Mouse (Mus musculus) frontal cortex, adult 2 months (tissue): ENCODE measurements around the gene Krtap4-1. TPM values are rescaled to one million over a fixed set of nuclear protein-coding genes. Genes with fewer than 3 reads are reported as not detected.

Experiments
- DNase-seq, 2 experiments: peaks; one replicate each; pipeline ENCODE4 v3.0.0; 2022; ENCODE audit warnings: low spot score in 1 of 2; ENCODE audit errors: extremely low spot score in 1 of 2
- polyA plus RNA-seq: library from polyadenylated mRNA; depleted of rRNA; stranded (reverse); fragments of >200 nt; gene quantifications from 2 replicates; pipeline ENCODE4 v1.2.3, GENCODE M21; 2012; rRNA removed

The Krtap4-1 gene
- polyA plus RNA-seq, 1 experiment, result not detected

- DNase-seq, result no peak
Observed at GRCm38 (mm10) chr11:99590981-99591380, 37.1 kb downstream of the Krtap4-1 start, which contains the start of gene Krtap1-3. Krtap1-3 (minus strand) TSS chr11:99591339.

- DNase-seq, result peak in 1 of 2 experiments; percentile 42
Observed at GRCm38 (mm10) chr11:99585096-99585495, 42.9 kb downstream of the Krtap4-1 start.

DNA sequence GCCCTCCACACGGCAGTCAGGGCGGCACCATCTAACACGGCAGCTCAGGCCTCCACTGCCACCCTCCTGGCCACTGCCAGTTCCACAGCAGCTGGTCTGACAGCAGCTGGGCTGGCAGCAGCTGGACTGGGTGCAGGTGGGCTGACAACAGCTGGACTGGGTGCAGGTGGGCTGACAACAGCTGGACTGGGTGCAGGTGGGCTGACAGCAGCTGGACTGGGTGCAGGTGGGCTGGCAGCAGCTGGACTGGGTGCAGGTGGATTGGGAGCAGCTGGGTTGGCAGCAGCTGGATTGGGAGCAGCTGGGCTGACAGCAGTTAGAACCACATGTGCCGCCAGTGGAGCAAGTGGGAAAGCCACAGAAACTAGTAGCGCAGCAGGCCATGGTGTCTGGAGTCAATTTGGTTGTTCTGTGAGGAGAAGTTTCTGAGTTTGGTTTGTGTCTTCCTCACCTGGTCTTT, 44.8 kb downstream of the Krtap4-1 start, which contains the start of gene Krtap1-4:
TSS of gene Krtap1-4 (minus strand) at position 410 of the 460 bp plus-strand sequence.
- DNase-seq, result no peak

GRCm38 (mm10) chr11:99581564-99581963, 46.5 kb downstream of the Krtap4-1 start:
- DNase-seq, result peak in 1 of 2 experiments; percentile 51

GRCm38 (mm10) chr11:99581051-99581450, 47.0 kb downstream of the Krtap4-1 start:
- no peak for DNase-seq

DNA sequence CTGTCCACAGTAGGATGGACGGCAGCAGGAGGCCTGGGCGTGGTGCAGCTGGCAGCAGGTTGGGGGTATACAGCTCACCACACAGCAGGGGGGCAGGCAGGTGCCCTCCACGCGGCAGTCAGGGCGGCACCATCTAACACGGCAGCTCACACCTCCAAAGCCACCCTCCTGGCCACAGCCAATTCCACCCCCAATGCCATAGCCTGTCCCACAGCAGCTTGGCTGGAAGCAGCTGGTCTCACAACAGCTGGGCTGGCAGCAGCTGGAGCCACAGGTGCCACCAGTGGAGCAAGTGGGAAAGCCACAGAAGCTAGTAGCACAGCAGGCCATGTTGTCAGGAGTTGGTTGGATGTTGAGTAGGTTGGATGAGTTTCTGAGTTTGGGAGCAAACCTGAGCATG, 47.4 kb downstream of the Krtap4-1 start, which contains the start of gene Krtap1-5:
TSS of gene Krtap1-5 (minus strand) at position 381 of the 400 bp plus-strand sequence.
- DNase-seq, result no peak

Other genes starting within 250 kb of the Krtap4-1 start
- 9.3 and 11.7 TPM in 2 replicates for gene Krt10, start 238.9 kb downstream of the Krtap4-1 start, polyA plus RNA-seq
- gene Krt12, start 206.0 kb downstream of the Krtap4-1 start, polyA plus RNA-seq, result 6.7 and 9.7 TPM in 2 replicates
- gene Krt20, start 190.1 kb downstream of the Krtap4-1 start, polyA plus RNA-seq, result 0.08 TPM in 2 replicates
- 0.15 TPM in 1 of 2 replicates, not detected in the other for gene Krt23, start 135.1 kb downstream of the Krtap4-1 start, polyA plus RNA-seq
- not detected in 2 replicates for gene Krt39, start 106.9 kb downstream of the Krtap4-1 start, polyA plus RNA-seq
- 0.08 TPM in 1 of 2 replicates, not detected in the other for gene Krt40, start 85.1 kb downstream of the Krtap4-1 start, polyA plus RNA-seq
- gene Krtap3-3, start 77.4 kb downstream of the Krtap4-1 start, polyA plus RNA-seq, result not detected in 2 replicates
- gene Krtap3-2, start 71.4 kb downstream of the Krtap4-1 start, polyA plus RNA-seq, result not detected in 2 replicates
- not detected in 2 replicates for gene Gm11939, start 68.8 kb downstream of the Krtap4-1 start, polyA plus RNA-seq
- gene Krtap3-1, start 61.6 kb downstream of the Krtap4-1 start, polyA plus RNA-seq, result not detected in 2 replicates
- gene Krtap1-5, start 47.2 kb downstream of the Krtap4-1 start, polyA plus RNA-seq, result not detected in 2 replicates
- not detected in 2 replicates for gene Krtap1-4, start 44.6 kb downstream of the Krtap4-1 start, polyA plus RNA-seq
- not detected in 2 replicates for gene Krtap1-3, start 36.9 kb downstream of the Krtap4-1 start, polyA plus RNA-seq
- gene Krtap9-3, start 30.1 kb downstream of the Krtap4-1 start, polyA plus RNA-seq, result not detected in 2 replicates
- not detected in 2 replicates for gene Gm11938, start 24.9 kb downstream of the Krtap4-1 start, polyA plus RNA-seq
- gene Gm11937, start 18.0 kb downstream of the Krtap4-1 start, polyA plus RNA-seq, result not detected in 2 replicates
- not detected in 2 replicates for gene Krtap2-4, start 13.4 kb downstream of the Krtap4-1 start, polyA plus RNA-seq
- gene Gm11562, start 7.8 kb downstream of the Krtap4-1 start, polyA plus RNA-seq, result not detected in 2 replicates
- not detected in 2 replicates for gene Krtap4-2, start 6.8 kb upstream of the Krtap4-1 start, polyA plus RNA-seq
- not detected in 2 replicates for gene Krtap4-7, start 15.9 kb upstream of the Krtap4-1 start, polyA plus RNA-seq
- gene Gm11555, start 22.0 kb upstream of the Krtap4-1 start, polyA plus RNA-seq, result not detected in 2 replicates
- not detected in 2 replicates for gene Gm11563, start 30.7 kb upstream of the Krtap4-1 start, polyA plus RNA-seq
- gene Krtap4-6, start 37.7 kb upstream of the Krtap4-1 start, polyA plus RNA-seq, result not detected in 2 replicates
- gene Gm14190, start 62.5 kb upstream of the Krtap4-1 start, polyA plus RNA-seq, result not detected in 2 replicates
- not detected in 2 replicates for gene Gm14180, start 106.1 kb upstream of the Krtap4-1 start, polyA plus RNA-seq
- gene Gm11595, start 144.7 kb upstream of the Krtap4-1 start, polyA plus RNA-seq, result not detected in 2 replicates
- gene Krtap4-8, start 152.5 kb upstream of the Krtap4-1 start, polyA plus RNA-seq, result not detected in 2 replicates
- gene Krtap4-9, start 157.0 kb upstream of the Krtap4-1 start, polyA plus RNA-seq, result not detected in 2 replicates
- not detected in 2 replicates for gene Gm11596, start 165.2 kb upstream of the Krtap4-1 start, polyA plus RNA-seq
- gene Gm11569, start 170.7 kb upstream of the Krtap4-1 start, polyA plus RNA-seq, result not detected in 2 replicates
- not detected in 2 replicates for gene Gm11554, start 176.2 kb upstream of the Krtap4-1 start, polyA plus RNA-seq
- gene Krtap4-13, start 181.7 kb upstream of the Krtap4-1 start, polyA plus RNA-seq, result not detected in 2 replicates
- gene Gm11564, start 187.4 kb upstream of the Krtap4-1 start, polyA plus RNA-seq, result not detected in 2 replicates
- not detected in 2 replicates for gene 2300003K06Rik, start 209.8 kb upstream of the Krtap4-1 start, polyA plus RNA-seq
- not detected in 2 replicates for gene Krtap4-16, start 223.4 kb upstream of the Krtap4-1 start, polyA plus RNA-seq
- gene Gm11568, start 229.7 kb upstream of the Krtap4-1 start, polyA plus RNA-seq, result not detected in 2 replicates
- not detected in 2 replicates for gene Gm11559, start 236.2 kb upstream of the Krtap4-1 start, polyA plus RNA-seq
- not detected in 2 replicates for gene Krtap9-1, start 245.2 kb upstream of the Krtap4-1 start, polyA plus RNA-seq